Mouse (Mus musculus) forebrain, embryonic 11.5 days (tissue): ENCODE results near the gene Leng8. TPM values are rescaled to one million over a fixed set of nuclear protein-coding genes. Genes with fewer than 3 reads are reported as not detected.

Experiments
- ATAC-seq: fragments of 200-750 bp; cut with Nextera tagmentation; replicated peaks from 2 replicates; pipeline ENCODE4 v1.8.0; 2017; ENCODE audit warnings: moderate TSS enrichment; ENCODE audit not compliant: low FRiP score
- DNase-seq: peaks from one replicate; pipeline ENCODE4 v3.0.0-alpha.2; 2017; ENCODE audit warnings: low spot score
- H3K27ac ChIP-seq: fragments of 300-500 bp; sonication (generic); 2 replicates; pipeline ENCODE4 v1.5.1; 2014; ENCODE audit warnings: low read depth, low read length
- H3K27me3 ChIP-seq: fragments of 300-500 bp; sonication (generic); 2 replicates; pipeline ENCODE4 v1.6.1; 2014; ENCODE audit warnings: mild to moderate bottlenecking, low read length, mixed read lengths; ENCODE audit not compliant: control insufficient read depth, insufficient read depth
- H3K36me3 ChIP-seq: fragments of 300-500 bp; sonication (generic); 2 replicates; pipeline ENCODE4 v1.6.1; 2014; ENCODE audit warnings: mild to moderate bottlenecking, low read length, moderate library complexity, mixed read lengths; ENCODE audit not compliant: control insufficient read depth, insufficient read depth
- H3K4me1 ChIP-seq: fragments of 300-500 bp; sonication (generic); replicated peaks from 2 replicates; pipeline ENCODE4 v1.6.1; 2014; ENCODE audit warnings: low read length, mixed read lengths; ENCODE audit not compliant: control insufficient read depth, insufficient read depth
- H3K4me2 ChIP-seq: fragments of 300-500 bp; sonication (generic); 2 replicates; pipeline ENCODE4 v1.6.1; 2014; ENCODE audit warnings: low read depth, mild to moderate bottlenecking, low read length, moderate library complexity, mixed read lengths; ENCODE audit not compliant: severe bottlenecking
- H3K4me3 ChIP-seq: fragments of 300-500 bp; sonication (generic); 2 replicates; pipeline ENCODE4 v1.5.1; 2014; ENCODE audit warnings: low read depth, low read length
- H3K9ac ChIP-seq: fragments of 300-500 bp; sonication (generic); 2 replicates; pipeline ENCODE4 v1.6.1; 2014; ENCODE audit warnings: low read length
- H3K9me3 ChIP-seq: fragments of 300-500 bp; sonication (generic); 2 replicates; pipeline ENCODE4 v1.6.1; 2016; ENCODE audit warnings: low read length, mixed read lengths; ENCODE audit not compliant: control insufficient read depth
- WGBS: fragments of 180-500 bp; shearing (Covaris S2); extraction: QIAGEN DNeasy Blood & Tissue Kit; methylation state at CpG from one replicate; pipeline ENCODE4 v1.1.7; 2014; 5-methylcytosine and 5-hydroxymethylcytosine counted together
- polyA plus RNA-seq: library from polyadenylated mRNA; unstranded; fragments of >200 nt; fragmentation: Nextera tagmentation; extraction: Ambion mirVana; gene quantifications from 2 replicates; pipeline ENCODE4 v1.2.1, GENCODE M21; 2014

Leng8 gene
- polyA plus RNA-seq, 1 experiment from 2014 or later: 77.5 TPM

DNA sequence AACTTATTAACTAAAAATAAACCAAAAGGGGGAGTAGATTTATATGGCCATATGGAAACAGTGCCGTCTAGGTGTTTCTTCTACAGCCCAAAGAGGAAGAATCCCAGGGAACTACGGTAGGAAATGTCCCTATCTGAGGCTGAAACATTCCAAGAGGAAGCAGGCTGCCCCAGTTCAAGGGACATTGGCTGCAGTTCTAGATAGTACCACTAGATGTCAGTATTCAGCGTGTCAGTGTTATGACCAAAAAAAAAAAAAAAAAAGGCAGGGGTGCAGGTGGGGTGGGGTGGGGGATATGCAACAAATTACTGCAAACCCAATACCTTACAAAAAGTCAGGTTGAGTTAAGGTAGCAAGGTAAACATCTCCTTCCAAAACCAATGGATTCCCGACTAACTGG lies 33.4 kb upstream of the Leng8 start:
- Histone ChIP-seq H3K4me1 (no peaks in the 10 kb centered on the region), H3K9ac (no peak overlapping the region), H3K27me3 (no peaks in the 10 kb centered on the region), H3K4me2 (no peak overlapping the region), H3K4me3 (no peak overlapping the region), H3K9me3 (no peaks in the 10 kb centered on the region), H3K27ac (no peak overlapping the region), H3K36me3 (no peaks in the 10 kb centered on the region)
- DNase-seq (no peak), ATAC-seq (0 out of 2 replicates have a peak, but pooled peaks have one; percentile 39)
- 19% methylated on average over 4 of the region's 4 CpGs for WGBS

GRCm38 (mm10) chr7:4111766-4112165 lies 25.1 kb upstream of the Leng8 start:
- H3K27ac ChIP-seq: no peak overlapping the region

DNA sequence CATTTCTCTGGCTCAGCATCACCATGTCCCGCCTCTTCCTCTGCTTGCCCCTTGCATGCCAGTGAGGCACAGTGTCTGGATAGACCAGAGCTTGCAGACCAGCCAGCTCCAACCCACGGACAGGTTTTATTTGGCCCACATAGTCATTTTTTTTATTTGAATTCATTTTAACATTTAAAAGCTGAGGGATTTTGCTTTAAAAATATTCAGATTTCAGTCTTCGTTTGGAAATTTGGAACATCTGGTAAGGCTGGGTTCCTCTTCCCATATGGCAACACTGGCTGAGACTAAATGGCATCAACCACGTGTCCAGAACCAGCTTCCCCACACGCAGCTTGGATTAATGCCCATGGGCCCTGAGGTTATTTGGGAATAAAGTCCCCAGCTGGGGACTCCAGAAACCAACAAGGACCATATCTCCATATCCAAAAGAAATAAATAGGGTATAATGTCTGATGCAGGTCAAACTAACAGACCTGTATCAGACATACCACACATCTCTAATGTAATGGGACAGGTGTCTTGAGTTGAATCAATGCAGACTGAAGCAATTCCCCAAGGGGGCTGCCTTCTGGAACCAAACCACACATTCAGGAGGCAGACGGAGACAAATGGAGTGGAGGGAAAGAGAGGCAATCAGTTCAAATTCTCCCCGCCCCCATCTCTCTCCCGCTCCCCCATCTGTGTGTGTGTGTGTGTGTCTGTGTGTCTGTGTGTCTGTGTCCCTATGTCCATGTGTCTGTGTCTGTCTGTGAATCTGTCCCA lies 19.6 kb upstream of the Leng8 start:
- no peak for DNase-seq
- Histone ChIP-seq H3K4me3 (no peak overlapping the region), H3K9ac (no peak overlapping the region), H3K4me2 (no peak overlapping the region), H3K27me3 (no peaks in the 10 kb centered on the region), H3K36me3 (no peaks in the 10 kb centered on the region), H3K4me1 (peaks cover 15% of the 10 kb centered on the region), H3K9me3 (no peaks in the 10 kb centered on the region), H3K27ac (no peak overlapping the region)
- ATAC-seq: no peak
- 74% methylated on average over 8 of the region's 8 CpGs for WGBS

More at GRCm38 (mm10) chr7:4111766-4112165, 25.1 kb upstream of the Leng8 start:
- H3K9ac ChIP-seq: no peak overlapping the region
- 53% methylated on average over 3 of the region's 3 CpGs for WGBS
- no peaks in the 10 kb centered on the region for H3K27me3 ChIP-seq
- DNase-seq (no peak), ATAC-seq (no peak)
- no peaks in the 10 kb centered on the region for H3K36me3 ChIP-seq
- H3K4me1 ChIP-seq: no peaks in the 10 kb centered on the region
- no peak overlapping the region for H3K4me3 ChIP-seq
- H3K4me2 ChIP-seq: no peak overlapping the region
- no peaks in the 10 kb centered on the region for H3K9me3 ChIP-seq

- ATAC-seq: peak; percentile 13; the same call in 1 of the 2 replicates
- 3% methylated on average over 30 of the region's 37 CpGs for WGBS
- peaks cover 26% of the 10 kb centered on the region for H3K4me1 ChIP-seq
Observed at GRCm38 (mm10) chr7:4119344-4119902, 17.4 kb upstream of the Leng8 start, which contains the start of gene Ttyh1. Ttyh1 (plus strand) TSS chr7:4119408.

GRCm38 (mm10) chr7:4119976-4120921 lies 16.6 kb upstream of the Leng8 start:
- DNase-seq (peak; percentile 72), ATAC-seq (peak; percentile 10)
- H3K36me3 ChIP-seq: no peaks in the 10 kb centered on the region
- peak overlapping the region; percentile 94 for H3K27ac ChIP-seq
- no peaks in the 10 kb centered on the region for H3K9me3 ChIP-seq
- peak overlapping the region; percentile 90 for H3K9ac ChIP-seq
- H3K4me1 ChIP-seq: peaks cover 32% of the 10 kb centered on the region
- H3K27me3 ChIP-seq: no peaks in the 10 kb centered on the region
- H3K4me3 ChIP-seq: peak overlapping the region; percentile 81
- 12% methylated on average over 18 of the region's 19 CpGs for WGBS
- peak overlapping the region; percentile 67 for H3K4me2 ChIP-seq

More at GRCm38 (mm10) chr7:4119344-4119902, 17.4 kb upstream of the Leng8 start, which contains the start of gene Ttyh1:
- H3K9ac ChIP-seq: peak within 1 kb of the TSS; percentile 90
- no peaks in the 10 kb centered on the region for H3K36me3 ChIP-seq
- peak; percentile 87 for DNase-seq
- H3K9me3 ChIP-seq: no peaks in the 10 kb centered on the region
- H3K27ac ChIP-seq: peak within 1 kb of the TSS; percentile 94; the same call in 1 of the 2 replicates
- no peaks in the 10 kb centered on the region for H3K27me3 ChIP-seq
- H3K4me2 ChIP-seq: peak within 1 kb of the TSS; percentile 67
- peak within 1 kb of the TSS; percentile 81 for H3K4me3 ChIP-seq

DNA sequence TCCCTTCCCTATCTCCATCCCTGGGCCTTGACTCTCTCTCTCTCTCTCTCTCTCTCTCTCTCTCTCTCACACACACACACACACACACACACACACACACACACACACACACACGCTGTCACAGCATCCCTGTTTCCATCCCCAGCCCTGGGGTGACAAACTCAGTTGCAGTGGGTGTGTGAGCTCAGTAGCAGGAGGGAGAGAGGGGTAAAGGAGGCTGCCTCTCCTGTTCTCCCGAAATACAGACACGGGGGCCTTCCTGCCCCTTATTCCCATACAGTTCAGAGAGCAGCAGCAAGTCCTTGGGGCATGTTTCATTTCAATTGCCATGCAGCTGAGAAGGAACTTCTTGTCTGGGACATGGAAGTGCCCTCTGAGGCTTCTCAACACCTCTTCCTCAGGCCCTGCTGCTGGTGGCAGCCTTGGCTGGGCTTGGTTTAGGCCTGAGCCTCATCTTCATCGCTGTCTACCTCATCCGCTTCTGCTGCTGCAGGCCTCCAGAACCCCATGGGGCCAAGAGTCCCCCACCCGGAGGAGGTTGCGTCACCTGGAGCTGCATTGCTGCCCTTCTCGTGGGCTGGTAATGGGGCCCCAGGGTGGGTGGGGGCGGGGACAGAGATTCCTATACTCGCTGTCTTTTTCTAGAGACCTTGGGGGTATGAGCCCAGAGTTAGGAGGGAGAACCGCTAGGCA lies 14.6 kb upstream of the Leng8 start:
- Histone ChIP-seq H3K4me2 (peak overlapping the region; percentile 67), H3K36me3 (peaks cover 2% of the 10 kb centered on the region; the same call in 1 of the 2 replicates), H3K27ac (peak overlapping the region; percentile 94), H3K9me3 (no peaks in the 10 kb centered on the region), H3K9ac (peak overlapping the region; percentile 49), H3K4me3 (peak overlapping the region; percentile 81; the same call in 1 of the 2 replicates), H3K27me3 (no peaks in the 10 kb centered on the region; the same call in 1 of the 2 replicates), H3K4me1 (peaks cover 37% of the 10 kb centered on the region)
- DNase-seq (no peak), ATAC-seq (no peak)
- WGBS: 39% methylated on average over 11 of the region's 11 CpGs

DNA sequence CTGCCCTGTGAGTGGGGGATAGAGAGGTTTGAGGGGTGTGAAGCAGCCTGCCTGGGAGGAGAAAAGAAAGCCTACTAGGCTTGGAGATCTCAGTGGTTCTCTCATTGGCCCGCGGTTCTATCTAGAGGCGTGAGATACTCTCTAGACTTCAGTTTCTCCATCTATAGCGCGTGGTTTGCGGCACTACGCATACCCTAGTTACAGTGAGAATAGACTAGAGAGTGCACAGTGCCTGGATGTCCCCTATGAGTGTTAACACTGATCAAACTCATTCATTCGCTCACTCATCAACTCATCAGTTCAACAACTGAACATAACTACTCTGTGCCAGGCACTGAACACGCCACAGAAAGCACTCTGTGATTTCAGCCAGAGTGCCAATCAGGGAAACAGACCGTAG lies 14.1 kb upstream of the Leng8 start:
- DNase-seq: no peak
- WGBS: 80% methylated on average over 10 of the region's 10 CpGs

More for the DNA sequence above, 14.1 kb upstream of the Leng8 start:
- H3K36me3 ChIP-seq: peaks cover 2% of the 10 kb centered on the region; the same call in 1 of the 2 replicates
- peaks cover 37% of the 10 kb centered on the region for H3K4me1 ChIP-seq
- no peaks in the 10 kb centered on the region for H3K9me3 ChIP-seq
- H3K27ac ChIP-seq: peak overlapping the region; percentile 94
- peak overlapping the region; percentile 81; the same call in 1 of the 2 replicates for H3K4me3 ChIP-seq
- peak overlapping the region; percentile 67 for H3K4me2 ChIP-seq
- H3K27me3 ChIP-seq: no peaks in the 10 kb centered on the region; the same call in 1 of the 2 replicates
- no peak for ATAC-seq
- H3K9ac ChIP-seq: peak overlapping the region; percentile 49
